Mouse (Mus musculus) G1E (cell line): Measurements from ENCODE around the gene Nxf3.

ENCODE experiments used
- CTCF ChIP-seq: IDR thresholded peaks from 2 replicates; pipeline ENCODE4 v1.5.1; 2012; ENCODE audit warnings: low read depth, low read length, inconsistent platforms, mixed read lengths
- GATA1 ChIP-seq: IDR thresholded peaks from 2 replicates; pipeline ENCODE4 v1.6.1; 2012; ENCODE audit warnings: borderline replicate concordance, low read length, inconsistent platforms, mixed read lengths
- GATA2 ChIP-seq: IDR thresholded peaks from 2 replicates; pipeline ENCODE4 v1.6.1; 2012; ENCODE audit warnings: low read depth, low read length, inconsistent platforms, borderline replicate concordance
- POLR2AphosphoS5 ChIP-seq: IDR thresholded peaks from 2 replicates; pipeline ENCODE4 v1.6.1; 2012; ENCODE audit warnings: low read depth, low read length, inconsistent platforms; ENCODE audit not compliant: insufficient replicate concordance
- TAL1 ChIP-seq: conservative IDR thresholded peaks from 2 replicates; pipeline ENCODE4 v1.6.1; 2012; ENCODE audit warnings: low read depth, low read length, inconsistent platforms, mixed read lengths

- TF ChIP-seq CTCF (no peak), GATA1 (no peak), GATA2 (no peak), TAL1 (no peak), POLR2AphosphoS5 (no peak)
Observed at GRCm38 (mm10) chrX:136043726-136044125, 41.3 kb downstream of the Nxf3 start.
